Mouse (Mus musculus): ENCODE measurements at regions not wholly inside any gene's neighbourhood (a gene's known extent, or its start where the extent isn't known, plus 50 kb on each side); places are given as distances from the start of the nearest gene placed in this dataset.

GRCm38 (mm10) chr12:15970262-15970661 lies 153.5 kb upstream of the Trib2 start:
- intact Hi-C loops (cut with DNase I), result no loop called here
- no peak for DNase-seq (ENCODE audit: extremely low spot score in 1 of 2, low spot score in 2 of 2)

GRCm38 (mm10) chr12:15967550-15968102 lies 150.9 kb upstream of the Trib2 start:
- intact Hi-C loops (cut with DNase I), result no loop called here

GRCm38 (mm10) chr12:15966631-15967030 lies 149.9 kb upstream of the Trib2 start:
- no peak for DNase-seq (ENCODE audit: extremely low spot score in 1 of 2, low spot score in 2 of 2)
- intact Hi-C loops (cut with DNase I), result no loop called here

More at GRCm38 (mm10) chr12:15967550-15968102, 150.9 kb upstream of the Trib2 start:
- DNase-seq (ENCODE audit: extremely low spot score in 1 of 2, low spot score in 2 of 2), result no peak

- intact Hi-C loops (cut with DNase I), result no loop called here
- no peak for DNase-seq (ENCODE audit: extremely low spot score in 1 of 2, low spot score in 2 of 2)
Measured at GRCm38 (mm10) chr12:15965921-15966320, 149.2 kb upstream of the Trib2 start.

- no peak for DNase-seq (ENCODE audit: extremely low spot score in 1 of 2, low spot score in 2 of 2)
- intact Hi-C loops (cut with DNase I), result no loop called here
Measured at GRCm38 (mm10) chr12:15964073-15964472, 147.4 kb upstream of the Trib2 start.

- DNase-seq (ENCODE audit: extremely low spot score in 1 of 2, low spot score in 2 of 2), result no peak
- intact Hi-C loops (cut with DNase I), result no loop called here
Measured at GRCm38 (mm10) chr12:15961834-15962233, 145.1 kb upstream of the Trib2 start.

- DNase-seq (ENCODE audit: extremely low spot score in 1 of 2, low spot score in 2 of 2), result no peak
- intact Hi-C loops (cut with DNase I), result no loop called here
Measured at GRCm38 (mm10) chr12:15937443-15938237, 120.9 kb upstream of the Trib2 start.

GRCm38 (mm10) chr12:15932067-15932466 lies 115.3 kb upstream of the Trib2 start:
- intact Hi-C loops (cut with DNase I), result no loop called here
- no peak for DNase-seq (ENCODE audit: extremely low spot score in 1 of 2, low spot score in 2 of 2)

- intact Hi-C loops (cut with DNase I), result no loop called here
- DNase-seq (ENCODE audit: extremely low spot score in 1 of 2, low spot score in 2 of 2), result no peak
Measured at GRCm38 (mm10) chr12:15931535-15931934, 114.8 kb upstream of the Trib2 start.

- no peak for DNase-seq (ENCODE audit: extremely low spot score in 1 of 2, low spot score in 2 of 2)
Measured at GRCm38 (mm10) chr12:15930155-15930554, 113.4 kb upstream of the Trib2 start.

GRCm38 (mm10) chr12:15929541-15929940 lies 112.8 kb upstream of the Trib2 start:
- intact Hi-C loops (cut with DNase I), result no loop called here

More at GRCm38 (mm10) chr12:15930155-15930554, 113.4 kb upstream of the Trib2 start:
- intact Hi-C loops (cut with DNase I), result no loop called here

GRCm38 (mm10) chr12:15918291-15918690 lies 101.6 kb upstream of the Trib2 start:
- no peak for DNase-seq (ENCODE audit: extremely low spot score in 1 of 2, low spot score in 2 of 2)
- intact Hi-C loops (cut with DNase I), result no loop called here

More at GRCm38 (mm10) chr12:15929541-15929940, 112.8 kb upstream of the Trib2 start:
- DNase-seq (ENCODE audit: extremely low spot score in 1 of 2, low spot score in 2 of 2), result no peak

- no peak for DNase-seq (ENCODE audit: extremely low spot score in 1 of 2, low spot score in 2 of 2)
- intact Hi-C loops (cut with DNase I), result no loop called here
Measured at GRCm38 (mm10) chr12:15912959-15913358, 96.2 kb upstream of the Trib2 start.

- no peak for DNase-seq (ENCODE audit: extremely low spot score in 1 of 2, low spot score in 2 of 2)
- intact Hi-C loops (cut with DNase I), result no loop called here
Measured at GRCm38 (mm10) chr12:15912491-15912890, 95.8 kb upstream of the Trib2 start.

- DNase-seq (ENCODE audit: extremely low spot score in 1 of 2, low spot score in 2 of 2), result no peak
- intact Hi-C loops (cut with DNase I), result no loop called here
Measured at GRCm38 (mm10) chr12:15911254-15911991, 94.7 kb upstream of the Trib2 start.

- intact Hi-C loops (cut with DNase I), result no loop called here
- peak in 1 of 2 experiments; percentile 28 for DNase-seq (ENCODE audit: extremely low spot score in 1 of 2, low spot score in 2 of 2)
Measured at GRCm38 (mm10) chr12:15897539-15897938, 80.8 kb upstream of the Trib2 start.

GRCm38 (mm10) chr12:15896511-15896910 lies 79.8 kb upstream of the Trib2 start:
- DNase-seq (ENCODE audit: extremely low spot score in 1 of 2, low spot score in 2 of 2), result peak; percentile 40 to 59
- intact Hi-C loops (cut with DNase I), result no loop called here

GRCm38 (mm10) chr12:15895215-15895614 lies 78.5 kb upstream of the Trib2 start:
- DNase-seq (ENCODE audit: extremely low spot score in 1 of 2, low spot score in 2 of 2), result no peak
- intact Hi-C loops (cut with DNase I), result no loop called here

GRCm38 (mm10) chr12:15890591-15890990 lies 73.9 kb upstream of the Trib2 start:
- intact Hi-C loops (cut with DNase I), result no loop called here
- DNase-seq (ENCODE audit: extremely low spot score in 1 of 2, low spot score in 2 of 2), result no peak
